Mouse (Mus musculus) G1E (cell line): ENCODE results near the gene Rgs7.

Experiments
- CTCF ChIP-seq: IDR thresholded peaks from 2 replicates; pipeline ENCODE4 v1.5.1; 2012; ENCODE audit warnings: low read depth, low read length, inconsistent platforms, mixed read lengths
- GATA1 ChIP-seq: IDR thresholded peaks from 2 replicates; pipeline ENCODE4 v1.6.1; 2012; ENCODE audit warnings: borderline replicate concordance, low read length, inconsistent platforms, mixed read lengths
- POLR2AphosphoS5 ChIP-seq: IDR thresholded peaks from 2 replicates; pipeline ENCODE4 v1.6.1; 2012; ENCODE audit warnings: low read depth, low read length, inconsistent platforms; ENCODE audit not compliant: insufficient replicate concordance
- TAL1 ChIP-seq: conservative IDR thresholded peaks from 2 replicates; pipeline ENCODE4 v1.6.1; 2012; ENCODE audit warnings: low read depth, low read length, inconsistent platforms, mixed read lengths

DNA sequence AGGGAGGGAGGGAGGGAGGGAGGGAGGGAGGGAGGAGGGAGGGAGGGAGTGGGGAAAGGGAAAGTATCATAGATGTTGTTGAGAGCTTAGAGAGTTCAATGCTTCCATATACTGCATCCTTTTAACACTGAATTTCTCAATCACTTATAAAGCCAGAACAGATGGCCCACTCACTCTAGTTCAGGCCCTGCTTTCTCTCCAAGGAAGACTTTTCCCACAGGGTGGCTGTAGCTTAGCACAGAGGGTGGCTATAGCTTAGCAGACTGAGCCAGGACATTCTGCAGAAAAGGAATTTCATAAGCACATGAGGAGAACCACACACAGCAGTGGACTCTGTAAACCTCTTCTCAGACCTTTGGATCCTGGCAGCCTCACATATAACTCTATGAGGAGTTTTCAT, 119.7 kb downstream of the Rgs7 start:
- TF ChIP-seq CTCF (no peak), GATA1 (no peak), TAL1 (no peak), POLR2AphosphoS5 (no peak)
